Mouse (Mus musculus) limb, embryonic 13.5 days (tissue): ENCODE measurements around the gene Cmss1. TPM values are rescaled to one million over a fixed set of nuclear protein-coding genes. Genes with fewer than 3 reads are reported as not detected.

Source experiments
- ATAC-seq: fragments of 200-750 bp; cut with Nextera tagmentation; 2 replicates; pipeline ENCODE4 v1.8.0; 2017; ENCODE audit warnings: low read depth, moderate number of reproducible peaks, moderate TSS enrichment; ENCODE audit not compliant: low FRiP score
- H3K27ac ChIP-seq: fragments of 300-500 bp; sonication (generic); 2 replicates; pipeline ENCODE4 v1.5.1; 2015; ENCODE audit warnings: inconsistent platforms, mild to moderate bottlenecking, moderate library complexity
- H3K27me3 ChIP-seq: fragments of 300-500 bp; sonication (generic); 2 replicates; pipeline ENCODE4 v1.6.1; 2015; ENCODE audit warnings: mild to moderate bottlenecking, inconsistent platforms
- H3K36me3 ChIP-seq: fragments of 300-500 bp; sonication (generic); 2 replicates; pipeline ENCODE4 v1.6.1; 2015; ENCODE audit warnings: inconsistent platforms, mild to moderate bottlenecking, moderate library complexity
- H3K4me1 ChIP-seq: fragments of 300-500 bp; sonication (generic); 2 replicates; pipeline ENCODE4 v1.6.1; 2015; ENCODE audit warnings: inconsistent platforms
- H3K4me2 ChIP-seq: fragments of 300-500 bp; sonication (generic); replicated peaks from 2 replicates; pipeline ENCODE4 v1.6.1; 2015; ENCODE audit warnings: inconsistent platforms, mild to moderate bottlenecking, moderate library complexity
- H3K4me3 ChIP-seq: fragments of 300-500 bp; sonication (generic); 2 replicates; pipeline ENCODE4 v1.5.1; 2015; ENCODE audit warnings: moderate library complexity, mild to moderate bottlenecking, inconsistent platforms
- H3K9ac ChIP-seq: fragments of 300-500 bp; sonication (generic); 2 replicates; pipeline ENCODE4 v1.6.1; 2015; ENCODE audit warnings: mild to moderate bottlenecking, inconsistent platforms
- H3K9me3 ChIP-seq: fragments of 300-500 bp; sonication (generic); 2 replicates; pipeline ENCODE4 v1.6.1; 2016; ENCODE audit warnings: inconsistent platforms
- WGBS: fragments of 180-500 bp; shearing (Covaris S2); methylation state at CpG from one replicate; pipeline ENCODE4 v1.1.7; 2015; 5-methylcytosine and 5-hydroxymethylcytosine counted together
- polyA plus RNA-seq: library from polyadenylated mRNA; unstranded; fragments of >200 nt; fragmentation: Nextera tagmentation; extraction: Ambion mirVana; gene quantifications from 2 replicates; pipeline ENCODE4 v1.2.1, GENCODE M21; 2015

The Cmss1 gene
- polyA plus RNA-seq, 1 experiment from 2014 or later = 50.6 TPM

- no peak overlapping the region for H3K4me2 ChIP-seq
- no peaks in the 10 kb centered on the region for H3K27me3 ChIP-seq
- peaks cover 6% of the 10 kb centered on the region; the same call in 1 of the 2 replicates for H3K9me3 ChIP-seq
- H3K36me3 ChIP-seq = no peaks in the 10 kb centered on the region
- no peak overlapping the region for H3K4me3 ChIP-seq
- H3K9ac ChIP-seq = no peak overlapping the region
- peaks cover 56% of the 10 kb centered on the region for H3K4me1 ChIP-seq
- ATAC-seq = no peak
- H3K27ac ChIP-seq = no peak overlapping the region
- 84% methylated on average over 1 of the region's 1 CpGs for WGBS
These were observed 188.7 kb downstream of the Cmss1 start for GRCm38 (mm10) chr16:57417955-57418354.

GRCm38 (mm10) chr16:57417017-57417416, 189.6 kb downstream of the Cmss1 start:
- Histone ChIP-seq H3K36me3 (no peaks in the 10 kb centered on the region), H3K4me1 (peaks cover 47% of the 10 kb centered on the region), H3K4me3 (no peak overlapping the region), H3K27ac (no peak overlapping the region), H3K9ac (no peak overlapping the region), H3K4me2 (no peak overlapping the region), H3K27me3 (no peaks in the 10 kb centered on the region), H3K9me3 (peaks cover 6% of the 10 kb centered on the region; the same call in 1 of the 2 replicates)
- WGBS = 55% methylated on average over 9 of the region's 9 CpGs
- no peak for ATAC-seq

GRCm38 (mm10) chr16:57416049-57416448, 190.6 kb downstream of the Cmss1 start:
- 7% methylated on average over 2 of the region's 2 CpGs for WGBS
- H3K36me3 ChIP-seq = no peaks in the 10 kb centered on the region
- H3K4me3 ChIP-seq = no peak overlapping the region
- peaks cover 6% of the 10 kb centered on the region; the same call in 1 of the 2 replicates for H3K9me3 ChIP-seq
- H3K27me3 ChIP-seq = no peaks in the 10 kb centered on the region
- H3K9ac ChIP-seq = no peak overlapping the region
- no peak overlapping the region for H3K27ac ChIP-seq
- peaks cover 38% of the 10 kb centered on the region for H3K4me1 ChIP-seq
- ATAC-seq = 0 out of 2 replicates have a peak, but pooled peaks have one; percentile 41
- H3K4me2 ChIP-seq = no peak overlapping the region

- Histone ChIP-seq H3K9ac (no peak overlapping the region), H3K36me3 (no peaks in the 10 kb centered on the region), H3K4me3 (no peak overlapping the region), H3K9me3 (peaks cover 6% of the 10 kb centered on the region; the same call in 1 of the 2 replicates), H3K27me3 (no peaks in the 10 kb centered on the region), H3K27ac (no peak overlapping the region), H3K4me1 (peaks cover 20% of the 10 kb centered on the region), H3K4me2 (no peak overlapping the region)
- ATAC-seq = no peak; the same call in 1 of the 2 replicates
- whole genome bisulfite sequencing = 44% methylated on average over 4 of the region's 4 CpGs
These were observed 193.9 kb downstream of the Cmss1 start for GRCm38 (mm10) chr16:57412766-57413165.

GRCm38 (mm10) chr16:57403825-57404224, 202.8 kb downstream of the Cmss1 start:
- ATAC-seq = no peak
- Histone ChIP-seq H3K9ac (no peak overlapping the region), H3K27me3 (no peaks in the 10 kb centered on the region), H3K36me3 (no peaks in the 10 kb centered on the region), H3K4me3 (no peak overlapping the region), H3K9me3 (no peaks in the 10 kb centered on the region), H3K4me2 (no peak overlapping the region), H3K27ac (peak overlapping the region; percentile 22; the same call in 1 of the 2 replicates), H3K4me1 (peaks cover 55% of the 10 kb centered on the region)
- WGBS = 32% methylated on average over 5 of the region's 5 CpGs

GRCm38 (mm10) chr16:57402910-57403309, 203.8 kb downstream of the Cmss1 start:
- no peak overlapping the region for H3K4me3 ChIP-seq
- no peak overlapping the region for H3K4me2 ChIP-seq
- H3K36me3 ChIP-seq = no peaks in the 10 kb centered on the region
- H3K27me3 ChIP-seq = no peaks in the 10 kb centered on the region
- no peak overlapping the region for H3K27ac ChIP-seq
- no peak overlapping the region for H3K9ac ChIP-seq
- 76% methylated on average over 4 of the region's 4 CpGs for WGBS
- peaks cover 64% of the 10 kb centered on the region for H3K4me1 ChIP-seq
- ATAC-seq = no peak
- no peaks in the 10 kb centered on the region for H3K9me3 ChIP-seq

- WGBS = 47% methylated on average over 6 of the region's 6 CpGs
- no peak overlapping the region for H3K4me2 ChIP-seq
- H3K27ac ChIP-seq = no peak overlapping the region
- no peak overlapping the region for H3K4me3 ChIP-seq
- H3K9ac ChIP-seq = no peak overlapping the region
- H3K4me1 ChIP-seq = peaks cover 76% of the 10 kb centered on the region
- no peaks in the 10 kb centered on the region for H3K27me3 ChIP-seq
- H3K9me3 ChIP-seq = no peaks in the 10 kb centered on the region
- no peaks in the 10 kb centered on the region for H3K36me3 ChIP-seq
- no peak for ATAC-seq
These were observed 205.0 kb downstream of the Cmss1 start for GRCm38 (mm10) chr16:57401702-57402101.

GRCm38 (mm10) chr16:57399566-57399965, 207.1 kb downstream of the Cmss1 start:
- Histone ChIP-seq H3K9ac (no peak overlapping the region), H3K36me3 (no peaks in the 10 kb centered on the region), H3K4me3 (no peak overlapping the region), H3K27me3 (no peaks in the 10 kb centered on the region), H3K9me3 (no peaks in the 10 kb centered on the region), H3K4me1 (peaks cover 76% of the 10 kb centered on the region), H3K27ac (peak overlapping the region; percentile 39; the same call in 1 of the 2 replicates), H3K4me2 (no peak overlapping the region)
- no peak for ATAC-seq
- 77% methylated on average over 10 of the region's 10 CpGs for WGBS

- Histone ChIP-seq H3K9me3 (no peaks in the 10 kb centered on the region), H3K4me2 (peak overlapping the region; percentile 37), H3K4me3 (no peak overlapping the region), H3K36me3 (no peaks in the 10 kb centered on the region), H3K27me3 (no peaks in the 10 kb centered on the region), H3K9ac (no peak overlapping the region), H3K4me1 (peaks cover 73% of the 10 kb centered on the region), H3K27ac (peak overlapping the region; percentile 69)
- ATAC-seq = peak; percentile 78
- 42% methylated on average over 18 of the region's 18 CpGs for WGBS
These were observed 208.1 kb downstream of the Cmss1 start for GRCm38 (mm10) chr16:57398387-57399214.

GRCm38 (mm10) chr16:57397845-57398244, 208.8 kb downstream of the Cmss1 start:
- Histone ChIP-seq H3K4me2 (peak overlapping the region; percentile 37), H3K27ac (peak overlapping the region; percentile 69), H3K9ac (no peak overlapping the region), H3K27me3 (no peaks in the 10 kb centered on the region), H3K4me1 (peaks cover 73% of the 10 kb centered on the region), H3K4me3 (no peak overlapping the region), H3K36me3 (no peaks in the 10 kb centered on the region), H3K9me3 (no peaks in the 10 kb centered on the region)
- WGBS = 19% methylated on average over 6 of the region's 6 CpGs
- peak; percentile 81 for ATAC-seq

- H3K9ac ChIP-seq = no peak overlapping the region
- peaks cover 62% of the 10 kb centered on the region for H3K4me1 ChIP-seq
- H3K36me3 ChIP-seq = no peaks in the 10 kb centered on the region
- no peaks in the 10 kb centered on the region for H3K27me3 ChIP-seq
- no peak for ATAC-seq
- H3K27ac ChIP-seq = no peak overlapping the region
- 78% methylated on average over 6 of the region's 6 CpGs for WGBS
- no peaks in the 10 kb centered on the region for H3K9me3 ChIP-seq
- H3K4me2 ChIP-seq = no peak overlapping the region
- H3K4me3 ChIP-seq = no peak overlapping the region
These were observed 210.4 kb downstream of the Cmss1 start for GRCm38 (mm10) chr16:57396249-57396648.

GRCm38 (mm10) chr16:57393161-57393560, 213.5 kb downstream of the Cmss1 start:
- peak overlapping the region; percentile 74 for H3K27ac ChIP-seq
- no peak overlapping the region for H3K9ac ChIP-seq
- WGBS = 26% methylated on average over 11 of the region's 11 CpGs
- H3K27me3 ChIP-seq = no peaks in the 10 kb centered on the region
- H3K4me2 ChIP-seq = peak overlapping the region; percentile 51
- no peaks in the 10 kb centered on the region for H3K36me3 ChIP-seq
- no peak for ATAC-seq
- H3K4me3 ChIP-seq = peak overlapping the region; percentile 10
- H3K9me3 ChIP-seq = no peaks in the 10 kb centered on the region
- peaks cover 31% of the 10 kb centered on the region for H3K4me1 ChIP-seq
